Mouse (Mus musculus) liver, adult 2 months (tissue): ENCODE measurements around the gene Lefty2.

Experiments used
- CTCF ChIP-seq: fragments of 200-500 bp; IDR thresholded peaks from 2 replicates; pipeline ENCODE4 v1.5.1; 2011; ENCODE audit warnings: low read depth, low read length, control low read depth
- POLR2A ChIP-seq: fragments of 200-500 bp; IDR thresholded peaks from 2 replicates; pipeline ENCODE4 v1.6.1; 2011; ENCODE audit warnings: low read length, control low read depth; ENCODE audit not compliant: insufficient read depth; ENCODE audit errors: extremely low read depth

- TF ChIP-seq CTCF, result no peak
- TF ChIP-seq POLR2A, result no peak
Observed at GRCm38 (mm10) chr1:180940776-180941460, 48.0 kb downstream of the Lefty2 start.
